Mouse (Mus musculus): ENCODE data around the gene Phlda3.

The Phlda3 gene

GRCm38 (mm10) chr1:135794216-135795134 lies 28.6 kb downstream of the Phlda3 start:
- peak; percentile 22 for DNase-seq

- DNase-seq: no peak
These were observed 32.6 kb downstream of the Phlda3 start for GRCm38 (mm10) chr1:135798492-135798891.

GRCm38 (mm10) chr1:135799109-135799627 lies 33.2 kb downstream of the Phlda3 start:
- DNase-seq: no peak

- DNase-seq: no peak
These were observed 34.5 kb downstream of the Phlda3 start for GRCm38 (mm10) chr1:135800192-135800950.

- DNase-seq: no peak
These were observed 41.6 kb downstream of the Phlda3 start for GRCm38 (mm10) chr1:135807546-135807945.

- no peak for DNase-seq
These were observed 44.3 kb downstream of the Phlda3 start for GRCm38 (mm10) chr1:135810180-135810579.

GRCm38 (mm10) chr1:135811016-135811646 lies 45.2 kb downstream of the Phlda3 start:
- peak; percentile 93 for DNase-seq

GRCm38 (mm10) chr1:135812205-135812604 lies 46.3 kb downstream of the Phlda3 start:
- DNase-seq: no peak

- DNase-seq: no peak
These were observed 46.7 kb downstream of the Phlda3 start for GRCm38 (mm10) chr1:135812618-135813017.

- no peak for DNase-seq
These were observed 47.2 kb downstream of the Phlda3 start for GRCm38 (mm10) chr1:135813071-135813470.

- no peak for DNase-seq
These were observed 47.9 kb downstream of the Phlda3 start for GRCm38 (mm10) chr1:135813687-135814395.

- no peak for DNase-seq
These were observed 48.6 kb downstream of the Phlda3 start for GRCm38 (mm10) chr1:135814531-135814930.

GRCm38 (mm10) chr1:135817595-135817994 lies 51.7 kb downstream of the Phlda3 start:
- DNase-seq: no peak

- peak; percentile 47 for DNase-seq
These were observed 52.7 kb downstream of the Phlda3 start, which contains the start of gene Lad1 for GRCm38 (mm10) chr1:135818481-135819086. Lad1 (plus strand) TSS chr1:135818598.
